Mouse (Mus musculus) thymus, adult 2 months (tissue): ENCODE results near the gene Prrc2b. TPM values are rescaled to one million over a fixed set of nuclear protein-coding genes. Genes with fewer than 3 reads are reported as not detected.

Source experiments
- DNase-seq: peaks from one replicate; pipeline ENCODE4 v3.0.0; 2021
- H3K27ac ChIP-seq: fragments of 200-500 bp; 2 replicates; pipeline ENCODE4 v1.5.1; 2012; ENCODE audit warnings: low read length, control low read depth; ENCODE audit not compliant: control insufficient read depth, insufficient read depth
- H3K27me3 ChIP-seq: fragments of 200-500 bp; 2 replicates; pipeline ENCODE4 v1.6.1; 2012; ENCODE audit warnings: mild to moderate bottlenecking, low read length, moderate library complexity, mixed read lengths; ENCODE audit not compliant: control insufficient read depth, insufficient read depth
- H3K36me3 ChIP-seq: fragments of 200-500 bp; 2 replicates; pipeline ENCODE4 v1.6.1; 2012; ENCODE audit warnings: mild to moderate bottlenecking, low read length, moderate library complexity; ENCODE audit not compliant: control insufficient read depth, insufficient read depth
- H3K4me1 ChIP-seq: fragments of 200-500 bp; replicated peaks from 2 replicates; pipeline ENCODE4 v1.6.1; 2012; ENCODE audit warnings: low read length; ENCODE audit not compliant: control insufficient read depth, insufficient read depth
- H3K4me3 ChIP-seq: fragments of 200-500 bp; 2 replicates; pipeline ENCODE4 v1.5.1; 2012; ENCODE audit warnings: mild to moderate bottlenecking, low read length, control low read depth, moderate library complexity; ENCODE audit not compliant: control insufficient read depth, insufficient read depth
- CTCF ChIP-seq: fragments of 200-500 bp; IDR thresholded peaks from 2 replicates; pipeline ENCODE4 v1.5.1; 2012; ENCODE audit warnings: mild to moderate bottlenecking, control low read depth, low read length, moderate library complexity, borderline replicate concordance; ENCODE audit not compliant: control insufficient read depth, poor library complexity, insufficient read depth; ENCODE audit errors: extremely low read depth
- POLR2A ChIP-seq: fragments of 200-500 bp; IDR thresholded peaks from 2 replicates; pipeline ENCODE4 v1.6.1; 2012; ENCODE audit warnings: mild to moderate bottlenecking, low read length, control low read depth, moderate library complexity; ENCODE audit not compliant: control insufficient read depth, poor library complexity, insufficient read depth; ENCODE audit errors: extremely low read depth
- WGBS: fragments of 180-500 bp; shearing (Covaris S2); methylation state at CpG from one replicate; pipeline ENCODE4 v1.1.7; 2018; 5-methylcytosine and 5-hydroxymethylcytosine counted together
- polyA plus RNA-seq: library from polyadenylated mRNA; depleted of rRNA; stranded (reverse); fragments of >200 nt; gene quantifications from 2 replicates; pipeline ENCODE4 v1.2.3, GENCODE M21; 2012; rRNA removed

Gene Prrc2b
- polyA plus RNA-seq, 1 experiment = 104 TPM

DNA sequence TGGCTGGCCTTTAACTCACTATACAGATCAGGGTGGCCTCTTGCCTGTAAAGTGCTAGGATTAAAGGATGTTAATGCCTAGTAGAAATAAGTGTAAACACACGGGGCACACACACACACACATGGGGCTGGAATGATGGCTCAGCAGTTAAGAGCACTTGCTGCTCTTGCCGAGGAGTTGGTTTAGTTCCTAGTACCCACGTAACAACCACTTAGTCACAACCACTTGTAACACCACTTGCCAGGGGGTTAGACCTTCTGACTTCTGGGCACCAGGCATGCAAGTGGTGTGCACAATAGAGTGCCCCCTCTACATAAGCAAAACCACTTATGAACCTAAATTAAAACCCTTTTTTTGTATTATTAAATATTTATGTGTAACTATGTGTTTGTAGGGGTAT is 133.1 kb downstream of the Prrc2b start:
- Histone ChIP-seq H3K4me3 (no peak overlapping the region), H3K27me3 (no peaks in the 10 kb centered on the region), H3K4me1 (peaks cover 9% of the 10 kb centered on the region), H3K36me3 (peaks cover 17% of the 10 kb centered on the region), H3K27ac (no peak overlapping the region)
- 85% methylated on average over 3 of the region's 3 CpGs for WGBS
- no peak for TF ChIP-seq POLR2A
- TF ChIP-seq CTCF = no peak
- DNase-seq = no peak

Other genes starting within 250 kb of the Prrc2b start
- gene Aif1l, start 200.9 kb upstream of the Prrc2b start, polyA plus RNA-seq = 3.4 and 5.0 TPM in 2 replicates
- 75.8 and 82.8 TPM in 2 replicates for gene Nup214, start 176.6 kb upstream of the Prrc2b start, polyA plus RNA-seq
- 189 and 210 TPM in 2 replicates for gene Fam78a, start 66.2 kb upstream of the Prrc2b start, polyA plus RNA-seq
- gene Plpp7, start 55.6 kb upstream of the Prrc2b start, polyA plus RNA-seq = 2.9 and 7.7 TPM in 2 replicates
- 36.4 and 42.1 TPM in 2 replicates for gene Pomt1, start 85.5 kb downstream of the Prrc2b start, polyA plus RNA-seq
- 109 and 127 TPM in 2 replicates for gene Uck1, start 109.1 kb downstream of the Prrc2b start, polyA plus RNA-seq
- 36.6 and 37.5 TPM in 2 replicates for gene Golga2, start 136.3 kb downstream of the Prrc2b start, polyA plus RNA-seq
- 147 and 168 TPM in 2 replicates for gene Swi5, start 137.0 kb downstream of the Prrc2b start, polyA plus RNA-seq
- 517 and 528 TPM in 2 replicates for gene Ciz1, start 201.2 kb downstream of the Prrc2b start, polyA plus RNA-seq
- gene Dnm1, start 202.3 kb downstream of the Prrc2b start, polyA plus RNA-seq = 10.7 and 12.1 TPM in 2 replicates
- 192 and 257 TPM in 2 replicates for gene 1110008P14Rik, start 230.9 kb downstream of the Prrc2b start, polyA plus RNA-seq
- gene Lcn2, start 237.2 kb downstream of the Prrc2b start, polyA plus RNA-seq = 23.8 and 27.3 TPM in 2 replicates
- gene Ptges2, start 244.8 kb downstream of the Prrc2b start, polyA plus RNA-seq = 17.9 and 24.7 TPM in 2 replicates